Mouse (Mus musculus) embryonic facial prominence, embryonic 14.5 days (tissue): ENCODE results near the gene 2700049A03Rik. TPM values are rescaled to one million over a fixed set of nuclear protein-coding genes. Genes with fewer than 3 reads are reported as not detected.

Source experiments
- ATAC-seq: fragments of 200-750 bp; cut with Nextera tagmentation; 2 replicates; pipeline ENCODE4 v1.8.0; 2017; ENCODE audit warnings: low read depth, moderate number of reproducible peaks, moderate TSS enrichment
- DNase-seq: peaks from one replicate; pipeline ENCODE4 v3.0.0-alpha.2; 2015; ENCODE audit warnings: low spot score
- H3K27ac ChIP-seq: fragments of 300-500 bp; sonication (generic); replicated peaks from 2 replicates; pipeline ENCODE4 v1.5.1; 2014; ENCODE audit warnings: low read depth, mild to moderate bottlenecking, low read length, moderate library complexity
- H3K27me3 ChIP-seq: fragments of 300-500 bp; sonication (generic); replicated peaks from 2 replicates; pipeline ENCODE4 v1.6.1; 2014; ENCODE audit warnings: low read length; ENCODE audit not compliant: control insufficient read depth, insufficient read depth
- H3K36me3 ChIP-seq: fragments of 300-500 bp; sonication (generic); 2 replicates; pipeline ENCODE4 v1.6.1; 2014; ENCODE audit warnings: low read length, mixed read lengths; ENCODE audit not compliant: control insufficient read depth, insufficient read depth
- H3K4me1 ChIP-seq: fragments of 300-500 bp; sonication (generic); 2 replicates; pipeline ENCODE4 v1.6.1; 2014; ENCODE audit warnings: antibody characterized with exemption, low read length; ENCODE audit not compliant: control insufficient read depth, insufficient read depth
- H3K4me2 ChIP-seq: fragments of 300-500 bp; sonication (generic); 2 replicates; pipeline ENCODE4 v1.6.1; 2014; ENCODE audit warnings: low read depth, mild to moderate bottlenecking, low read length, moderate library complexity, mixed read lengths
- H3K4me3 ChIP-seq: fragments of 300-500 bp; sonication (generic); 2 replicates; pipeline ENCODE4 v1.5.1; 2014; ENCODE audit warnings: low read depth, mild to moderate bottlenecking, low read length
- H3K9ac ChIP-seq: fragments of 300-500 bp; sonication (generic); 2 replicates; pipeline ENCODE4 v1.6.1; 2014; ENCODE audit warnings: low read depth, mild to moderate bottlenecking, low read length, moderate library complexity, mixed read lengths
- H3K9me3 ChIP-seq: fragments of 300-500 bp; sonication (generic); 2 replicates; pipeline ENCODE4 v1.6.1; 2016; ENCODE audit warnings: low read length; ENCODE audit not compliant: control insufficient read depth
- WGBS: fragments of 180-500 bp; shearing (Covaris S2); extraction: QIAGEN DNeasy Blood & Tissue Kit; methylation state at CpG from one replicate; pipeline ENCODE4 v1.1.7; 2014; 5-methylcytosine and 5-hydroxymethylcytosine counted together
- polyA plus RNA-seq: library from polyadenylated mRNA; unstranded; fragments of >200 nt; fragmentation: Nextera tagmentation; extraction: Ambion mirVana; gene quantifications from 2 replicates; pipeline ENCODE4 v1.2.1, GENCODE M21; 2014

The 2700049A03Rik gene
- polyA plus RNA-seq, 1 experiment from 2014 or later: 11.2 TPM

GRCm38 (mm10) chr12:71150167-71150566 is 13.5 kb downstream of the 2700049A03Rik start:
- Histone ChIP-seq H3K9me3 (no peaks in the 10 kb centered on the region), H3K27me3 (no peaks in the 10 kb centered on the region), H3K36me3 (peaks cover 75% of the 10 kb centered on the region), H3K4me1 (no peaks in the 10 kb centered on the region), H3K27ac (no peak overlapping the region), H3K9ac (no peak overlapping the region), H3K4me2 (no peak overlapping the region), H3K4me3 (no peak overlapping the region)
- WGBS: 96% methylated on average over 8 of the region's 8 CpGs
- DNase-seq: no peak
- ATAC-seq: no peak

GRCm38 (mm10) chr12:71154979-71155378 is 18.3 kb downstream of the 2700049A03Rik start:
- peaks cover 75% of the 10 kb centered on the region for H3K36me3 ChIP-seq
- no peak overlapping the region for H3K4me3 ChIP-seq
- no peaks in the 10 kb centered on the region for H3K27me3 ChIP-seq
- DNase-seq (no peak), ATAC-seq (no peak)
- no peak overlapping the region for H3K4me2 ChIP-seq
- 93% methylated on average over 6 of the region's 6 CpGs for WGBS
- H3K4me1 ChIP-seq: no peaks in the 10 kb centered on the region
- no peak overlapping the region for H3K9ac ChIP-seq
- H3K27ac ChIP-seq: no peak overlapping the region
- no peaks in the 10 kb centered on the region for H3K9me3 ChIP-seq

- Histone ChIP-seq H3K4me3 (no peak overlapping the region), H3K27ac (no peak overlapping the region), H3K27me3 (no peaks in the 10 kb centered on the region), H3K36me3 (peaks cover 80% of the 10 kb centered on the region), H3K9me3 (no peaks in the 10 kb centered on the region), H3K9ac (no peak overlapping the region), H3K4me2 (no peak overlapping the region), H3K4me1 (no peaks in the 10 kb centered on the region)
- ATAC-seq (no peak), DNase-seq (no peak)
- WGBS: 84% methylated on average over 6 of the region's 6 CpGs
Observed at GRCm38 (mm10) chr12:71157974-71158373, 21.3 kb downstream of the 2700049A03Rik start.

GRCm38 (mm10) chr12:71164410-71164809 is 27.8 kb downstream of the 2700049A03Rik start:
- no peaks in the 10 kb centered on the region for H3K4me1 ChIP-seq
- H3K27me3 ChIP-seq: no peaks in the 10 kb centered on the region
- ATAC-seq (no peak), DNase-seq (no peak)
- H3K9ac ChIP-seq: no peak overlapping the region
- WGBS: 95% methylated on average over 9 of the region's 9 CpGs
- H3K36me3 ChIP-seq: peaks cover 71% of the 10 kb centered on the region
- no peak overlapping the region for H3K27ac ChIP-seq
- H3K4me2 ChIP-seq: no peak overlapping the region
- H3K4me3 ChIP-seq: no peak overlapping the region
- no peaks in the 10 kb centered on the region for H3K9me3 ChIP-seq

GRCm38 (mm10) chr12:71169911-71170310 is 33.3 kb downstream of the 2700049A03Rik start:
- WGBS: 90% methylated on average over 1 of the region's 1 CpGs
- Histone ChIP-seq H3K9ac (no peak overlapping the region), H3K4me1 (no peaks in the 10 kb centered on the region), H3K4me3 (no peak overlapping the region), H3K4me2 (no peak overlapping the region), H3K27ac (no peak overlapping the region), H3K36me3 (peaks cover 64% of the 10 kb centered on the region), H3K9me3 (no peaks in the 10 kb centered on the region), H3K27me3 (no peaks in the 10 kb centered on the region)
- ATAC-seq (no peak), DNase-seq (no peak)

- Histone ChIP-seq H3K36me3 (peaks cover 65% of the 10 kb centered on the region), H3K4me3 (no peak overlapping the region), H3K9me3 (no peaks in the 10 kb centered on the region), H3K27me3 (no peaks in the 10 kb centered on the region), H3K9ac (no peak overlapping the region), H3K27ac (no peak overlapping the region), H3K4me1 (no peaks in the 10 kb centered on the region), H3K4me2 (no peak overlapping the region)
- ATAC-seq: no peak
- 90% methylated on average over 3 of the region's 3 CpGs for WGBS
- no peak for DNase-seq
Observed at GRCm38 (mm10) chr12:71183736-71184135, 47.1 kb downstream of the 2700049A03Rik start.

- WGBS: 96% methylated on average over 4 of the region's 4 CpGs
- H3K9ac ChIP-seq: no peak overlapping the region
- no peak overlapping the region for H3K27ac ChIP-seq
- no peak overlapping the region for H3K4me2 ChIP-seq
- H3K4me3 ChIP-seq: no peak overlapping the region
- DNase-seq (no peak), ATAC-seq (no peak)
- H3K27me3 ChIP-seq: no peaks in the 10 kb centered on the region
- no peaks in the 10 kb centered on the region for H3K4me1 ChIP-seq
- H3K9me3 ChIP-seq: no peaks in the 10 kb centered on the region
- peaks cover 64% of the 10 kb centered on the region for H3K36me3 ChIP-seq
Observed at GRCm38 (mm10) chr12:71184396-71184795, 47.7 kb downstream of the 2700049A03Rik start.

- no peak overlapping the region for H3K9ac ChIP-seq
- WGBS: 74% methylated on average over 8 of the region's 8 CpGs
- H3K27ac ChIP-seq: no peak overlapping the region
- DNase-seq: no peak
- no peak overlapping the region for H3K4me3 ChIP-seq
- no peaks in the 10 kb centered on the region for H3K27me3 ChIP-seq
- H3K36me3 ChIP-seq: peaks cover 68% of the 10 kb centered on the region
- H3K4me1 ChIP-seq: no peaks in the 10 kb centered on the region
- no peaks in the 10 kb centered on the region for H3K9me3 ChIP-seq
- no peak for ATAC-seq
- H3K4me2 ChIP-seq: no peak overlapping the region
Observed at GRCm38 (mm10) chr12:71192705-71193104, 56.1 kb downstream of the 2700049A03Rik start.

- H3K9ac ChIP-seq: no peak overlapping the region
- WGBS: 51% methylated on average over 3 of the region's 3 CpGs
Observed at GRCm38 (mm10) chr12:71197671-71198070, 61.0 kb downstream of the 2700049A03Rik start.

More at GRCm38 (mm10) chr12:71197671-71198070, 61.0 kb downstream of the 2700049A03Rik start:
- H3K27me3 ChIP-seq: no peaks in the 10 kb centered on the region
- H3K27ac ChIP-seq: no peak overlapping the region
- no peaks in the 10 kb centered on the region for H3K9me3 ChIP-seq
- H3K36me3 ChIP-seq: peaks cover 30% of the 10 kb centered on the region
- H3K4me3 ChIP-seq: no peak overlapping the region
- no peaks in the 10 kb centered on the region for H3K4me1 ChIP-seq
- DNase-seq (peak; percentile 83), ATAC-seq (no peak)
- no peak overlapping the region for H3K4me2 ChIP-seq
